Mouse (Mus musculus) neural tube, embryonic 15.5 days (tissue): ENCODE data around the gene Pik3ip1. TPM values are rescaled to one million over a fixed set of nuclear protein-coding genes. Genes with fewer than 3 reads are reported as not detected.

ENCODE experiments used
- ATAC-seq: fragments of 200-750 bp; cut with Nextera tagmentation; 2 replicates; pipeline ENCODE4 v1.8.0; 2017; ENCODE audit warnings: mild to moderate bottlenecking, moderate TSS enrichment, moderate library complexity; ENCODE audit not compliant: low FRiP score
- H3K27ac ChIP-seq: fragments of 300-500 bp; sonication (generic); replicated peaks from 2 replicates; pipeline ENCODE4 v1.5.1; 2015; ENCODE audit warnings: mild to moderate bottlenecking, inconsistent platforms
- H3K27me3 ChIP-seq: fragments of 300-500 bp; sonication (generic); replicated peaks from 2 replicates; pipeline ENCODE4 v1.6.1; 2015; ENCODE audit warnings: inconsistent platforms
- H3K36me3 ChIP-seq: fragments of 300-500 bp; sonication (generic); 2 replicates; pipeline ENCODE4 v1.6.1; 2015; ENCODE audit warnings: inconsistent platforms
- H3K4me1 ChIP-seq: fragments of 300-500 bp; sonication (generic); 2 replicates; pipeline ENCODE4 v1.6.1; 2015; ENCODE audit warnings: inconsistent platforms
- H3K4me2 ChIP-seq: fragments of 300-500 bp; sonication (generic); 2 replicates; pipeline ENCODE4 v1.6.1; 2015; ENCODE audit warnings: inconsistent platforms, mild to moderate bottlenecking, moderate library complexity
- H3K4me3 ChIP-seq: fragments of 300-500 bp; sonication (generic); replicated peaks from 2 replicates; pipeline ENCODE4 v1.5.1; 2015; ENCODE audit warnings: mild to moderate bottlenecking, inconsistent platforms
- H3K9ac ChIP-seq: fragments of 300-500 bp; sonication (generic); replicated peaks from 2 replicates; pipeline ENCODE4 v1.6.1; 2015; ENCODE audit warnings: mild to moderate bottlenecking, inconsistent platforms
- H3K9me3 ChIP-seq: fragments of 300-500 bp; sonication (generic); replicated peaks from 2 replicates; pipeline ENCODE4 v1.6.1; 2016; ENCODE audit warnings: inconsistent platforms
- WGBS: fragments of 180-500 bp; shearing (Covaris S2); methylation state at CpG from one replicate; pipeline ENCODE4 v1.1.7; 2015; ENCODE audit warnings: mixed read lengths; 5-methylcytosine and 5-hydroxymethylcytosine counted together
- polyA plus RNA-seq: library from polyadenylated mRNA; unstranded; fragments of >200 nt; fragmentation: Nextera tagmentation; extraction: Ambion mirVana; gene quantifications from 2 replicates; pipeline ENCODE4 v1.2.1, GENCODE M21; 2015

Pik3ip1 gene
- polyA plus RNA-seq, 1 experiment from 2014 or later, result 28.7 TPM

DNA sequence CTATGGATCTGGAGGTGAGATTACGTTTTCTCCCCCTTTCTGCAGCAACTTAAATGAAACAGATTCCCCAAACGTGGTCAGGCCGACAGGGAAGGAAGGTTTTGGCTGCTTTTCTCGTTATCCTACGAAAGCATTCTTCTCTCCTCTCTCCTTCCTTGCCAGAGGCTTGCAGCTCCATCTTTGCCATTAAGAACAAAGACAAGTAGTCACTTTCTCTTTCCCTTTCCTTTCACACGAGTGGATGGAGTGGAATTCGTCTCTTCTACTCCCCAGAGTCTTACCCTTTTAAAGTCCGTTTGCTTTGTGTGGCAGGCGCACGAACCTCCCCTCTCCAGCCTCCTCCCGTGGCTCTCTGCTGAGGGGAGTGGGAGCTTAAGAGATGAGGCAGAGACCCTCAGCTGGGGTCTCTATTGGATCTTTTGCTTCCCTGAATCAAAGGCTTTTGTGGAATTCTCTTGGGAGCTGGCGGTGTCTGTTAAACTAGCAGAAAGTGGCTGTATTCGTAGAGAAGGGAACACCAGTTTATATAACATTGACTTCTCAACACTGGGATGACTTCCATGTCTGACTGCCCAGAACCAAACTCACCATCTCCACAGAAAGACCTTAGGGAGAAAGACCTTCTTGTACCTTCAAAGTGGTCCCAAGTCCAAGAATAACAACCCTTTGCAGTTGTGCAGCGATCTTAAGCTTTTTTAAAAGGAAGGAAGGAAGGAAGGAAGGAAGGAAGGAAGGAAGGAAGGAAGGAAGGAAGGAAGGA is 970 bp downstream of the Pik3ip1 start:
- H3K9ac ChIP-seq, result peak overlapping the region; percentile 60
- 1% methylated on average over 14 of the region's 14 CpGs for WGBS
- peaks cover 45% of the 10 kb centered on the region for H3K4me1 ChIP-seq
- no peaks in the 10 kb centered on the region for H3K27me3 ChIP-seq
- H3K4me2 ChIP-seq, result peak overlapping the region; percentile 100
- H3K36me3 ChIP-seq, result peaks cover 11% of the 10 kb centered on the region; the same call in 1 of the 2 replicates
- peak overlapping the region; percentile 61 for H3K4me3 ChIP-seq
- peak overlapping the region; percentile 84 for H3K27ac ChIP-seq
- ATAC-seq, result no peak
- H3K9me3 ChIP-seq, result no peaks in the 10 kb centered on the region

DNA sequence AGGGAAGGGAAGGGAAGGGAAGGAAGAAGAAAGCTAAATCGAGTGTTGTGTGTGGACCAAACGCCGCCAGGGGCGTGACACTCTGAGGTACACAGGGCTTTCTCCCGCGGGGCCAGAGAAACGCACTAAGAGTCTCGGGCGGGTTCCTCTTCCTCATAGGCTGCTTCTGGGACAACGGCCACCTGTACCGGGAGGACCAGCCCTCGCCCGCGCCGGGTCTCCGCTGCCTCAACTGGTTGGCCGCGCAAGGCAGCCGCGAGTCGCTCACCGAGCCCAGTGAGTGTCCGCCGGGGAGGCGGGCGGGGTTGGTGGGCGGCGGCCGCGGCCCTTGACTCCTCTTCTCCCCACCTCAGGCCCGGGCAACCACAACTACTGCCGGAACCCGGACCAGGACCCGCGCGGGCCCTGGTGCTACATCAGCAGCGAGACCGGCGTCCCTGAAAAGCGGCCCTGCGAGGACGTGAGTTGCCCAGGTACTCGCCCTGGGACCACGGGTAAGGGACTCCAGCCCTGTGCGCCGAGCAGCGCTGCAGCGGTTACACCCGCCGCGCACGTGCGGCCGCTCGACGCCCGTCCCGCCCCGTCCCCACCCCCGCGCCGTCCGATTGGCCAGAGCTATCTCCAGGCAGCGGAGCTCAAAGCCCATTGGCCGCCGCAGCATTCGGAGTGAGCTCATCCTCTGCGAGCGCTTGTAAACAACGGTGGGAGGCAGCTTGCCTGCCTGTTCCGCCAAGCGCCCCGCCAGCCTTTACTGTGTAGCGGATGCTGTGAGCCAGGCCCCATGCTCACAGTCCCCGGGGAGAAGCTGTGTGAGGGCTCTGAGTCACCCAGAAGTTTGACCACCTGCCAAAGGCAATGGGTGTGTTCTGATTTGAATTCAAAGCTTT is 1.8 kb downstream of the Pik3ip1 start:
- H3K27ac ChIP-seq, result peak overlapping the region; percentile 78
- WGBS, result 0% methylated on average over 74 of the region's 75 CpGs
- peaks cover 11% of the 10 kb centered on the region; the same call in 1 of the 2 replicates for H3K36me3 ChIP-seq
- no peaks in the 10 kb centered on the region for H3K27me3 ChIP-seq
- H3K4me2 ChIP-seq, result peak overlapping the region; percentile 100
- H3K9me3 ChIP-seq, result no peaks in the 10 kb centered on the region
- H3K9ac ChIP-seq, result peak overlapping the region; percentile 60
- peaks cover 49% of the 10 kb centered on the region for H3K4me1 ChIP-seq
- peak; percentile 97 for ATAC-seq
- H3K4me3 ChIP-seq, result peak overlapping the region; percentile 61

DNA sequence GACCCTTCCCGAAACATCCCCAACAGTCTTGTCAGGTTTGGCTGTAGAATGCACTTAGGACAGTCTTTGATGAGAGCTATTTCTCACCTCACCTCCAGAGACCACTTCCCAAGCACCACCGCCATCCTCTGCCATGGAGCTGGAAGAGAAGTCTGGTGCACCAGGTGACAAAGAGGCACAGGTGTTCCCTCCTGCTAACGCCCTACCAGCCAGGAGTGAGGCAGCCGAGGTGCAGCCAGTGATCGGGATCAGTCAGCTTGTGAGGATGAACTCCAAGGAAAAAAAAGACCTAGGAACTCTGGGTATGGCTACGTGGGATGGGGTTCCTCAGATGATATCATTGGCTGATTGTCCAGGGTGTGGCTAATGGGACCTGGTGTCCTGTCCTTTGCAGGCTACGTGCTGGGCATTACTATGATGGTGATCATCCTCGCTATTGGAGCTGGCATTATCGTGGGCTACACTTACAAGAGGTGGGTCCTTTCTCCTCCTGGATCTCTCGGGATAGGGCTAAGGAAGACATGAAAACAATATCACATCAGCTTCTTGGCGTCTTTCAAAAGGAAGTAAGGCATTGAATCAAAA is 3.0 kb downstream of the Pik3ip1 start:
- Histone ChIP-seq H3K9me3 (no peaks in the 10 kb centered on the region), H3K9ac (0 out of 2 replicates have a peak overlapping the region, but pooled peaks have one; percentile 14), H3K36me3 (peaks cover 11% of the 10 kb centered on the region; the same call in 1 of the 2 replicates), H3K4me3 (no peak overlapping the region), H3K27me3 (no peaks in the 10 kb centered on the region), H3K4me1 (peaks cover 60% of the 10 kb centered on the region), H3K27ac (no peak overlapping the region), H3K4me2 (no peak overlapping the region)
- WGBS, result 91% methylated on average over 11 of the region's 11 CpGs
- no peak for ATAC-seq

- peaks cover 11% of the 10 kb centered on the region; the same call in 1 of the 2 replicates for H3K36me3 ChIP-seq
- peaks cover 59% of the 10 kb centered on the region for H3K4me1 ChIP-seq
- 90% methylated on average over 11 of the region's 11 CpGs for WGBS
- no peaks in the 10 kb centered on the region for H3K9me3 ChIP-seq
- H3K4me3 ChIP-seq, result no peak overlapping the region
- no peak overlapping the region for H3K9ac ChIP-seq
- H3K4me2 ChIP-seq, result no peak overlapping the region
- no peak for ATAC-seq
- no peaks in the 10 kb centered on the region for H3K27me3 ChIP-seq
- no peak overlapping the region for H3K27ac ChIP-seq
Observed at GRCm38 (mm10) chr11:3334141-3334710, 4.0 kb downstream of the Pik3ip1 start.

DNA sequence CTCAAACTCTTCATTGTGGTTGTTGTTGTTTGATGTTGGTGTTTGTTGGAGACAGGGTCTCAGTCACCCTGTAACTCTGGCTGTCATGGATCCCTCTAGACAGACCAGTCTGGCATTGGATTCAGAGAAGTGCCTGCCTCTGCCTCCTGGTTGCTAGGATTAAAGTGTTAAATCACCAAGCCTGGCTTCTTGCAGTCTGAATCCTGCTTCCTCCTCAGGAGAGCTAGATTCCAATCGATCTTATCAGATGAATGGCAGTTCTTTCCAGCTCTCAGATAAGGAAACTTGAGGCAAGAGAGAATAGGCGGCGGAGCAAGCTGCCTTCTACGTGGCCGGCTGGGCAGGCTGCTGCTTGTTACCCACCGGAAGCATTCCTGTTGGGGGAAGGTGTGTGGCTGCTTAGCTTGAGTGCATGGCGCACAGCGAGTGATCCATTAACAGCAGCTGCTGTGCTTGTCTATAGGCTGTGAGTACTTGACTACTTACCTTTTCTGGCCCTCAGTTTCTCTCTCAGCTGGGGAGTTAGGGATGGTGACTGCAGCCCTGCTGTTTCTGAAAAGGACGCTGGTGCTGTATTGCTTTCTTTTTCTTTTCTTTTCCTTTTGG is 4.6 kb downstream of the Pik3ip1 start:
- Histone ChIP-seq H3K27me3 (no peaks in the 10 kb centered on the region), H3K4me3 (no peak overlapping the region), H3K9ac (no peak overlapping the region), H3K9me3 (no peaks in the 10 kb centered on the region), H3K27ac (no peak overlapping the region), H3K36me3 (peaks cover 11% of the 10 kb centered on the region; the same call in 1 of the 2 replicates), H3K4me1 (peaks cover 54% of the 10 kb centered on the region), H3K4me2 (no peak overlapping the region)
- no peak for ATAC-seq
- 54% methylated on average over 9 of the region's 9 CpGs for WGBS

GRCm38 (mm10) chr11:3335651-3336216 is 5.5 kb downstream of the Pik3ip1 start:
- ATAC-seq, result no peak
- peaks cover 11% of the 10 kb centered on the region; the same call in 1 of the 2 replicates for H3K36me3 ChIP-seq
- no peak overlapping the region for H3K9ac ChIP-seq
- 54% methylated on average over 11 of the region's 11 CpGs for WGBS
- no peak overlapping the region for H3K4me3 ChIP-seq
- H3K27ac ChIP-seq, result no peak overlapping the region
- H3K4me1 ChIP-seq, result peaks cover 46% of the 10 kb centered on the region
- no peak overlapping the region for H3K4me2 ChIP-seq
- no peaks in the 10 kb centered on the region for H3K9me3 ChIP-seq
- H3K27me3 ChIP-seq, result no peaks in the 10 kb centered on the region

DNA sequence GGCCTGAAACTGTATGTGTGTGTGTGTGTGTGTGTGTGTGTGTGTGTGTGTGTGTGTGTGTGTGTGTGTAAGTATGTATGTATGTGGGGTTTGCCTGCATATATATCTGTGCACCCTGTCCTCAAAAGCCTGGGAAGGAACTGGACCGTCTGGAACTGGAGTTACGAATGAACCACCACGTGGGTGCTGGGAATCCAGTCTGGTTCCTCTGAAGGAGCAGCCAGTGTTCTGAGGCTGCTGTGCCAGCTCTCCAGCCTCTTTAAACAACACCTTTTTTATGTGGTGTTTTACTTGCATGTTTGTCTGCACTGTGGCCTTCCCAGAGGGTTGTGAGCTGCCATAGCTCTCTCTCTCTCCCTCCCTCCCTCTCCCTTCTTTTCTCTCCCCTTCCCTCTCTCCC is 6.4 kb downstream of the Pik3ip1 start:
- Histone ChIP-seq H3K4me3 (no peak overlapping the region), H3K36me3 (peaks cover 16% of the 10 kb centered on the region), H3K9ac (no peak overlapping the region), H3K27me3 (no peaks in the 10 kb centered on the region), H3K9me3 (no peaks in the 10 kb centered on the region), H3K27ac (no peak overlapping the region), H3K4me1 (peaks cover 40% of the 10 kb centered on the region), H3K4me2 (no peak overlapping the region)
- no peak for ATAC-seq
- WGBS, result 78% methylated on average over 3 of the region's 3 CpGs

DNA sequence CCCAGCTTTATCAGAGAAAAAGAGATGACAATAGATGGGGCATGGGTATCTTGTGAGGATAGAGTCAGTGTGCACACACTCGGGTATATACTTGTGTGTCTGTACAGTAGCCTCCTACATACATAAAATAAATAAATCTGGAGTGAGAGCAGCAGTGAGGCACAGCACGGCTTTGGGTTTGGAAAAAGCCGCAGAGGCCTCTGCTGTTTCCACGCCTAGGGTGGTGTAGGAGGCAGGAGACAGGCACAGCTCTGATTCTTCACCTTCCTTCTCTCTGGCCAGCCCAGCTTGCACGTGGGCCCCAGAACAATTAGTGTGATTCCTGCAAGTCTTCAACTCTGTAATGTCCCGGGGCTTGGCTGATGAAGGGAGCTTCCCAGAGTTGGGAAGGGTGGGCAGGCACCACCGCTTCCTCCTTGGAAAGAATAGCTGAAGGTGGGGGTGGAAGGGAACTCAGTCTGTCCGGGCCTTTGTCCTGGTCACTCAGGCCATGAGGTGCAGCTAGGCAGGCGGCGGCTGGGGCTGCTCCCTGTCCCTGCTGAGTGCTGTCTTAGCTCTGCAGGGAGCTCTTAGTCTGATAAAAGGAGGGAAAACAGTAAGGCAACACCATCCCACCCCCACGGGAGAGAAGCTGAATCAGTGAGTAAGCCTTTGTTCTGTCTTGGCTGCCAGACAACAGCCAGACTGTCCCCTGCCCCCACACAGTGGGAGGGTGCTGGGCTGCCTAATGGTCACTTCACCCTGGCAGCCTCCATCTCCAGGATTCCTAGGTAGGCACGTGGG is 7.2 kb downstream of the Pik3ip1 start:
- Histone ChIP-seq H3K27ac (peak overlapping the region; percentile 67), H3K9ac (peak overlapping the region; percentile 32; the same call in 1 of the 2 replicates), H3K36me3 (peaks cover 24% of the 10 kb centered on the region), H3K27me3 (no peaks in the 10 kb centered on the region), H3K9me3 (no peaks in the 10 kb centered on the region), H3K4me3 (no peak overlapping the region), H3K4me2 (no peak overlapping the region), H3K4me1 (peaks cover 35% of the 10 kb centered on the region)
- 9% methylated on average over 12 of the region's 12 CpGs for WGBS
- peak; percentile 34 for ATAC-seq

DNA sequence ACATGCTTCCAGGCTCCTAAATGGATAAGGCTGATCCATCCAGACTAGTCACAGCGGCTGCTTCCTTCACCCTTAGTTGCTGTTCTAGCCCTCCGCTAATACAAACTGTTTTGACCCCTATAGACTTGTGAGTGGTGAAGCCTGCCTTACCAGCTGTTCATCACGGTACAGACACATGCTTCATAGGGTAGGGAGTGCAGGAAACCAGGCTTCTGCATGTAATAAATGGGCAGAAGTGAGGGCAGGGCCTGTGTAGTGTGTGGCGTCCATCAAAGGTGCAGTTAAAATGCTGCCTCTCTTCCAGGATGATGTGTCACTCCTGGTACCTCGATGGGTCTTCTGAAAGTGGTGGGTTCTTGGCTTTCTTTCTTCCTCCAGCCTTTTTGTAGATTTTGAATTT is 7.8 kb downstream of the Pik3ip1 start:
- Histone ChIP-seq H3K4me3 (no peak overlapping the region), H3K9ac (peak overlapping the region; percentile 32; the same call in 1 of the 2 replicates), H3K9me3 (no peaks in the 10 kb centered on the region), H3K4me1 (peaks cover 29% of the 10 kb centered on the region), H3K4me2 (no peak overlapping the region), H3K36me3 (peaks cover 29% of the 10 kb centered on the region), H3K27me3 (no peaks in the 10 kb centered on the region), H3K27ac (peak overlapping the region; percentile 67)
- 60% methylated on average over 5 of the region's 5 CpGs for WGBS
- peak; percentile 12; the same call in 1 of the 2 replicates for ATAC-seq

DNA sequence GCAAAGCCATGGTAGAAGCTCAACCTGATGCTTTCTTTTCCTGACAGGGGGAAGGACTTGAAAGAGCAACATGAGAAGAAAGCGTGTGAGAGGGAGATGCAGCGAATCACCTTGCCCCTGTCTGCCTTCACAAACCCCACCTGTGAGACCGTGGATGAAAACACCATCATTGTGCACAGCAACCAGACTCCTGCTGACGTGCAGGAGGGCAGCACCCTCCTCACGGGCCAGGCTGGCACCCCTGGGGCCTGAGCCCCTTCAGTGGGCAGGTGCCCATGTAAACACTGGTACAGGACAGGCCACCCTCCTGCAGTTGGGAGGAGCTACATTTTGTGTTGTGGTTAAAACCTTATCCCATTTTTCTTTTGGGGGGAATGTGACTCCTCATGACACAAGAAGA is 11.3 kb downstream of the Pik3ip1 start:
- Histone ChIP-seq H3K27me3 (no peaks in the 10 kb centered on the region), H3K9me3 (no peaks in the 10 kb centered on the region), H3K4me3 (no peak overlapping the region), H3K9ac (no peak overlapping the region), H3K36me3 (peaks cover 54% of the 10 kb centered on the region), H3K4me1 (peaks cover 15% of the 10 kb centered on the region), H3K4me2 (no peak overlapping the region), H3K27ac (no peak overlapping the region)
- ATAC-seq, result no peak
- 90% methylated on average over 5 of the region's 5 CpGs for WGBS
